Mouse (Mus musculus) CD4-positive helper T cell, adult 2 months (primary cell): ENCODE data around the gene Ncapd3.

Experiments
- DNase-seq: peaks from one replicate; pipeline ENCODE4 v3.0.0-alpha.2; 2012; ENCODE audit warnings: low read depth, missing footprints, low spot score

Ncapd3 gene

DNA sequence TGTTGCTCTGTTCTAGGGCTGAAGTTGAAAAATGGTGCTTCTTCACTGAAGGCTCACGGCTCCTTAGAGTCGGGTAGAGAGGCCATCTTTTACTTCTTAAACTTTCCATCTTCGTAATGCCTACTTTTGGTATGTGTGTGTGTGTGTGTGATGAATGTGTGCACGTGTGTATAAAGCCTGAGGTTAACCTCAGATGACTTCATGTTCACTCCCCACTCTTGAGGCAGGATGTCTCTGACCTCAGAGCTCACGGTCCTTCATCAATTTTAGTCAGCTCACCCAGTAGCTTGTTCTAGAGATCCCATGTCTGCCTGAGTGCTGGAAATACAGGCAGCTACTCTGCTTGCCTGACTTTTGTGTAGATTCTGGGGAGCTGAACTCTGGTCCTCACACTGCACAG, 13.9 kb downstream of the Ncapd3 start:
- peak; percentile 52 for DNase-seq

DNA sequence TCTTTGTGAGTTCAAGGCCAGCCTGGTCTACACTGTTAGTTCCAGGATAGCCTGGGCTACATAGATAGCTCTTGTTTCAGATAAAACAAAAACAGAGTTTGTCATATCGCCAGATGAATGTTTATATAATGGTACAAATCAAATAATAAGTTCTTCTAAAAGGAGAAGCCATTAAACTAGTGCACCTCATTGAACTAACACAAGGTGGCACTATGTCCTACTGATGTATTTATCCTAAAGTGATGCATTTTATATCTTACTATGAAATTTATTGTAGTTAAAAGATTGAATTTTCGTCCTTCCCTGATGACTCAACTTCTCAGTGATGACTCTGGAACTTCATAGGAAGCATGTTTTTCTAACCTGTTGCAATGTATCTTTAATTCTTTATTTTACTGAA, 19.5 kb downstream of the Ncapd3 start:
- DNase-seq = no peak

DNA sequence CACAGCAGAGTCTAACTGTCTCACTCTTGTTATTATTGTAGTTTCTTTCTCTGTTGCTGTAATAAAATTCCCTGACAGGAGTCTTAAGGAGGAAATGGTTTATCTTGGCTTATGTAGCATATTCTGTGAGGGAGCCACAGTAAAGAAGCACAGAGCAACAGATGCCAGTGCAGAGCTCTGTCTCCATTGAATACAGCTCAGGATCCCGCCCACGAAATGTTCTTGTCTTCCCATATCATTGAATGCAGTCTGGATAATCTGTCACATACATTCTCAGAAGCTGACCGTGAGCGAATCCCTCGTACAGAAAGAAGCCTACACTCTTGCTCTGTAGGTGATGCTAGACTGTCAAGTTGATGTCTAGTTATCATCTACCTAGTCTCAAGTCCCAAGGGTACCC, 28.4 kb downstream of the Ncapd3 start:
- no peak for DNase-seq

DNA sequence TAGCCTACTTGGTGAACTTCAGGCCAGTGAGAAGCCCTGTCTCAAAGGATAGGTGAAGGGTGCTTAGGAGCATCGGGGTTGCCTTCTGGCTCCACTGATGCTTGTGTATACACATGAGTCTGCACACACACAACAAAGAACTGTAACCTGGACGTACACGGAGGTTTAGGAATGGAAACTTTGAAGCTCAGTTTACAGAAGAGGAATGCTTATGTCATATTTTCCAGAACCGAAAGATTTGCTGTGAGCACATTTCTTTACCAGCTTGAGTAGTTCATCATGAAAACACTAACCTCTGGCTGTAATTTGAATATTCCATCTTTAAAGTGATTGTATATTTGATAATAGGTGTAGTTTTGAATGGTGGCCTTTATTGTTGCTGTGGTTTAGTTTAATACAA, 40.9 kb downstream of the Ncapd3 start:
- peak; percentile 3 for DNase-seq

DNA sequence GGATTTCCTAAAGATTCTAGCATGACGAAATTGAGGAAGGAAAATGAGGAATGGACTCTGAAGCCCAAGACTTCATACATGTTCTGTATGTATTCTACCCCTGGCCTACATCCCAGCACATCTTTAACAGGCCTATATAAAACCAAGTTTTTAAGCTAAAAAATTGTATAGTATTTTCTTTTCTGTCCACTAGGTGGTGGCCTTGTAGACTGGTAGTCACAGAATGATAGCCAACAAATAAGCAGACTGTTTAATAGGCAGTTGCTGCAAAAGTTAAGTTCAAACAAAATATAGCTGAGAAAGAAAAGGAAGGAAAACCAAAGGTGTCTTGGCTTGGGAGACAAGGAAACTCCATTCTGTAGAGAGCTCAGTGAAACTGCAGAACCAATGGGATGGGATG, 44.7 kb downstream of the Ncapd3 start:
- no peak for DNase-seq

DNA sequence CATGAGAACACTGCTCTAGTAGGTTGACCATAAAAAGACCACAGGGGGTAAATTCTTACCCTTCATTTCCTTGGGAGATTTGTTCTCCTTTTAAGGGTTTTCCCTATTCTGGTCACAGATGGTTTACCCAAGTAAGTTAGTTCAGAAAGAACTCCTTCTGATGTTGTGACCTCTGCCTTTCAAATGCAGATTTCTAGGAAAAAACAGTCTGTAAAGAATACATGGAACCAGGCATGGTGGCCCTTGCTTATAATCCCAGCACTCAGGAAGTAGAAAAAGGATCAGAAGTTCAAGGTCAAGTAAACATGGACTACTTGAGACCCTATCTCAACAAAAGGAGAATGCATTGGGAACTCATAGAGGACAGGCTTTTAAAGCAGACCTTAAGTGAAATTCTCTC, 45.8 kb downstream of the Ncapd3 start:
- no peak for DNase-seq

DNA sequence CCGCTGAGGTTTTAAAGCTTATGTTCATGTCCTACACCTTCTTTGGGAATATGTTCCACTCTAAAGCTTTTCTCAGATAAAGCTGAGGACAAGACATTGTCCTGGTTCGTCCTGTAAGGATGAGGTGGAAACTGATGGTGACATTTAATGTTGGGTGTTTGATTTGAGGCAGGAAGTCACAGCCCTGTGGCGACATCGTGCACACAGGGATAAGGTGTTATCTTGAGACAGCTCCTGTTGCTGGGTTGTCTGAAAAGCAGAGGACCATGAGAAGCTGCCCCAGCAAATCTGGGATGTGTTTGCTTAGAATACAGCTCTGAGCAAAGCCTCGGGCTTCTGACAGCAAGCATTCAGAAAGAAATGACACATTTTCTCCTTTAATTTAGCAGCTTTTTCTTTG, 56.3 kb downstream of the Ncapd3 start:
- no peak for DNase-seq

DNA sequence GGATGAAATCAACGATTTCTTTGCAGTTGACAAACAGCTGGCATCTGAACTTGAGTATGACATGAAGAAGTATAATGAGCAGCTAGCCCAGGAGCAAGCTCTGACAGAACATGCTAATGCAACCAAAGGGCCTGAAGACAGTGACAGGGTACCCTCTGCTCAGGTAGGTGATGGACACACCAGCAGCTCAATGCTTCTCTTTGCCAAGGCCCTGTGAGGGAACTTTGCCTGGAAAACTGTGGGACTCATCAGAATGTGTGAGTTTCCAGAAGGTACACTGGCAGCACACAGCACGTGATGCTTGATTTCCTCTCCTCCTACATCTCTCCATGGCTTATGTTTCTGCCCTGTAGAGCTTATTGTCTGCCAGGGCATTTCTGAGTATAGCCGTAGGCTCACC, 57.4 kb downstream of the Ncapd3 start:
- DNase-seq = no peak

DNA sequence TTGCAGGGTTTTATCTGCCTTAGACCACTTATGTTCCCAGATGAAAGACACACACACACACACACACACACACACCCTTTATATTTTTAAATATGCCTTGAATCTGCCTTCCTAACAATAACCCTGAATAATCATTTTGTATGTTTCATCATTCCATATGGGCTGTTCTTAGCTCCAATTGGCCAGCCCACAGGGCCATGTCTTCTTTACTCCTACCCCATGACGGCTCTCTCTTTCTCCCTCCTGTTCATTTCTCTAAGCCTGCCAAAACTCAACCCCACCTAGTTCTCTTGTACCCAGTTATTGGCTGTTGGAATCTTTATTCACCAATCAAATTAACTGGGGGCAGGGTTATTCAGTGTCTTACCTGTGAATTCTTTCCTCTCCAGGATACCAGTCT, 60.2 kb downstream of the Ncapd3 start:
- no peak for DNase-seq

DNA sequence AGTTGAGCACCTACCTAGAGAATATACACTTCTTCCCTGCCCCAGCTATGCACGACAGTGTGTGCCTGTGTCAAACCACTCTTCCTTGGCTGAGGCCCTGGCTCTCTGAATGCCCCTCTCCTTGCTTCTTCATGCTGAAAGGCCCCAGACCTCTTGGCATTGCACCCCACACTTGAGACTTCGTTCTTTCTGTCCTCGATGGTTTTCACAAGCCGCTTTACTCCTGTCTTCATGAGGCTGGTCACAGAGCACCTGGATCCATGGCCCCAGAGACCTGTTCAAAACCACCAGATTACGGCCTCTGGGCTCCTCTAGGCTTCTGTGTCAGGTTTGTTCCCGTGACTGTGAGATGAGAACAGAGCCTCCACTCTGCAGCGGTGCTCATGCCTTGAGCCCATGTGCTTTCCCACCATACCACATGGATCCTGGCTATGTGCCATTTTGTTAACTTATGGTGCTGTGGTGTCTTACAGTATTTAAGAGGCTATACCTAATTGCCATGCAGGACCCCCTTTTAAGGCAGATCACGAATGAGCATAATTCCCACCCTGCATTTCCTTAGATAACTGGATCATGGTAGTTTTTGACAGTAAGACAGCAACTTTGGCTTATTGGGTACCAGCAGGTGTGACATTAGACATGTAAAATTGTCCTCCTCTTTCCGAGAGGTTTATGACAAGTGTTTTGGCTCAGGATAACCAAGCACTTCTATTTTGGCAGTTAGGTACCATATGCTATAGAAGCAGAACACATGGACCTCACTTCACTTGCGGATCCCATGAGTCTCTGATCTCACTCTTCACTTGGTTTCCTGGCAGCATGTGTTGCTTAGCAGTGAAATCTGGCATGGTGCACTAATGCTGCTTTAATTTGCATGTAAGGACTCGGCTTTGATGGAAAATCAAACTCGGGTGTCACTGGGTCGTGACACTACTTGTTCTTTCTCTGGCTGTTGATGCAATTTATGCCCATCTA, 61.1 kb downstream of the Ncapd3 start:
- no peak for DNase-seq

DNA sequence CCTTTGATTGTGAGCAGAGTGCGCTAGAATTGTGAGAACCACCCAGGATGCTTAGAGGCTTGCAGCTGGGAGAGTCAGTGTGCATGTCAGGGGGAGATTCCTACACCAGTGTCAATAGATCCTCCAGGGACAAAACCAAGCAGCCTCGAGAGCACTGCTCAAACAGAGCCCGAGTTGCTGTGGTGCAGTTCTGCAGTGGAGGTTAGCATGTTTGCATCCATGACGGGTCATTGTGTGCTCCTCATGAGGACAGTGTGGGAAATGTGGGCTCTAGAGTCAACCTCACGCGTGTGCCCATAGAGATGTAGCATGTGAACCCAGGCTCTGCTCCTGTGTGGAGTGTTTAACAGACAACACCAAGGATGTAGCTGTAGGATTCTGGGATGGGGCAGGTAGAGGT, 62.9 kb downstream of the Ncapd3 start:
- DNase-seq = no peak

DNA sequence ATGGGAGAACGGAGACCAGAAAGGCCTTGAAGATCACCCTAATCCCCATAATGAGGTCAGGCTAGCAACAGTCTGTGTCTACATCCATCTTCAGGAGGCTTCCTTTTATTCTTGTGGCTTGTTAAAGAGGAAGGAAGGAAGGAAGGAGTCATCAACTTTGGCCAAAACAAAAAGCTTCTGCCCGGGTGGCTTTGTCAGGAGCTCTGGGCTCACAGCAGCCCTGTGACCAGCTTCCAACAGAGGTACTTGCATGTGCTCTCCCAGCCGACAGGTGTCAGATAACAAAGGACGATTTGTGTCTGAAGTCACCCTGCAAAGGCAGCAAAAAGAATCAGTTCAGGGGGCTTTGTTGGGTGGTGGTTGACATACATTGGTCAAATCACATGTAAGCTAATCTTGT, 68.1 kb downstream of the Ncapd3 start:
- no peak for DNase-seq

DNA sequence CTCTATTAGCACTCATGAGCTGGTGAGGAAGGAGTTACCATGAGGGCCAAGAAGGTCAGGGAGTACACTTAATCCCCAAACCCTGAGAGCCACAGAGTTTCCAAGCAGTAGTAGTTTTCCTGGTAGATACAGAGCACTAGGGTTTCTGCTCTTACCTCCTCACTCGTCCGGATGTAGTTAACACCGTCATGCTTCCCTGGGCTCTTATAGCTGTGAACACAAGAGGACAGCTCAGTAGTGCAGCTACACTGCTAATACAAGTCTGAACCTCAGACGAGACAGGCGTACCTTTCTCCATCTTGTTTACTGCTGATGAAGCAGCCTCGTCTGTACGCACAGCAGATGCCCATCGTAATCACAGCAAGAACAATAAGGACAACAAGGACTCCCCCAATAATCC, 68.6 kb downstream of the Ncapd3 start:
- DNase-seq = no peak

DNA sequence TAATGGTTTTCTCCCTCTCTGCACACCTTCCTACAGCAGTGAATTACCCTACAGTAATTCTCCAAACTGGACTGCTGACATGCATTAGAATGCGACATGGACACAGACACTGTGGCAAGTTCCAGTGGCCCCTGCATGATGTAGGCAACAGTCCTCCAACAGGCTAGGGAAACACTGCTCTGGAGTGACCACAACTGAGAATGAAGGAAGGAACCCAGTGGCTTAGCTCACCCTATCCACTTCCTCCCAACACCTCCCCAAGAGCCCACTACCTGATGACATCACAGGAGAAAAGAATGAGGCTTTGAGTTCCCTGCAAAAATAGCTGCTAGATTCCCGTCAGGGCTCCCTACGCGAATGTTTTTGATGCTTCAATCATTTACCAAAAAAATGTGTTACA, 69.5 kb downstream of the Ncapd3 start:
- no peak for DNase-seq

DNA sequence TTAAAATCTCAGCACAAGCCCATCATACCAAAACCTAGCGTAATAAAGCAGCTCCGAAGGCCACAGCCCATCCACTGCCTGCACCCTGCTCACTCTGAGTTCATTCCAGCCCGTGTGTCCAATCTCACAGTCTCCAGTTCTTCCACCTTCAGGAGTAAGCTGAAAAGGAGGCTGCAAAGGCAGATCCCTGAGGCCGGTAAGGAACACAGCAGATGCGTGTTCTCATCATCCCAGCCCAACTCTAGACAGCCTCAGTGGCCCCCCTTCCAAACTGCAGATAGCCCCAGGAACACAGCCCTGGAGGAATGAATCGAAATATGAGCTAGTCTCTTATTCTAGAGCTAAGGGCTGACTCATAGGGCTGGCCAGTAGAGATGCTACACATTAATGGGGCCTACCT, 71.5 kb downstream of the Ncapd3 start:
- no peak for DNase-seq

DNA sequence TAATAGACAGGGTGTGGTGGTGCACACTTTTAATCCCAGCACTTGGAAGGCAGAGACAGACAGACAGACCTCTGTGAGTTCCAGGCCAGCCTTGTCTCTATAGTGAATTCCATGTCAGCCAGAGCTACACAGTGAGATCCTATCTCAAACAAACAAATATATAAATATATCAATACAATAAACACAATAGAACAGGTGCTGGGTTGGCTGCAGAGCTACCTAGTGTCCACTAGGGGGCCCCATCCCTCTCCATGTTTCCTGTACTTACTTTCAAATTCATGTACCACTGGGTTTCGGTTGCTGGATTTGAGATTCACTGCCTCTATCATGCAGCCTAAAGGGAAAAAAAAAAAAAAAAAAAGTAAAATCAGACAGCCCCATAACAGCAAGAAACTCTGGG, 76.1 kb downstream of the Ncapd3 start:
- DNase-seq = peak; percentile 31

DNA sequence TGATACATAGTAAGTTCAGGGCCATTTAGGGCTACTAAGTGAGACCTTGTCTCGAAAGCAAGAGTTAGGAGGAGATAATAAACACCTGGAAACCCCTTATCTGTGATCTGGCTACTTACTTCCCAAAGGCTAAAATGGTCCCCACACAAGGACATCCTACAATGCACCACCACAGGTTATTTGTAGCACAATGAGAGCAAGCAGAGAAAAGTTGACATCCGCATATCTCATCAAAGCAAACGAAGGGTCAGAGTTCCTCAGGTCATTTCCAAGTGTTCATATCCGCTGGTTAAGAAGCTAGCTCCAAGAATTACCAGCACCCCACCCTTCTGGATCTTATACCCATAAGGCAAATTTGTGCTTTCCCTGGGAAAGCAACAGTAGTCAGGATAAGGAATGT, 78.5 kb downstream of the Ncapd3 start:
- DNase-seq = no peak

DNA sequence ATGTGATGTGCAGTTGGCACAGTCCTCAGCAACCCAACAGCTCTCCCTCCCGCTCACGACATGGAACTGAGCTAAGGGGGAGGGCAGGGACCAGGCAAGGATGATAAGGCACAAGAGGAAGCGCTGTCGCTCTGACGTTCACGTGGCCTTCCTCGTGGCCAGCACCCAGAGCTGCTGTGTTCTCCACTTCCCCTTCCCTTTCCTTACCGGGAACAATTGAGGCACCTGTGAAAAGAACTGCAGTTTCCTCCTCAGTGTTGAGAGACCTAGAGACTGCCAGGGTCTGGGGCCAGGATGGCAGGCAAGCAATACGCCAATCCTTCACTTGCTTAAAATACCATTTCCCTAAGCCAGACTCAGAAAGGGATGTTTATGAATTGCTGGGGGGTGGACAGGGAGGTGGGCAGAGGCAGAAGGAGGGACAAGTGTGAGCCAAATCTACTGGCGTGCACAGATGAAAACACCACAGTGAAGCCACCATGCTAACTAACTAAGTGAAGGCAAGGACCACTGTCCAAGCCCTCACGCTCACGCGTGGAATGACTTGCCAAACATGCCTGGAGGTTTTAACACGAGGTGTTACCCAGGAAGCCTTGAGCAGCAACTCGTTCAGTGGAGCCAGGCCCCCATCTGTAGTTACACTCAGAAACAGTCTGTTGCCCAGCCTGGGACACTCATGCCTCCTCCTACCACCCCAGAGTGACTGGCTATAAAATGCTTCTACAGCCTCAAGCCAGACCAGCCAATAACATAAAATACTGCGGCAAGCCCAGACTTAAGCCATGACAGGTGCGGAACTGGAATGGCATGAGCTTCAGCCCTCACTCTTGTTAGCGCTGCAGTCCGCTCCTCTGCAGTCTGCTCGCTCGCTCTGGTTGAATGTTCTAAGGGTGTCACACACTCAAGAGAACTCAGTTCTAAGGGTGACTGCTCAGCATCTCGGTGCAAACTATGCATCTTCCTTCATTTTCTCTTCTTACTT, 79.8 kb downstream of the Ncapd3 start:
- no peak for DNase-seq

DNA sequence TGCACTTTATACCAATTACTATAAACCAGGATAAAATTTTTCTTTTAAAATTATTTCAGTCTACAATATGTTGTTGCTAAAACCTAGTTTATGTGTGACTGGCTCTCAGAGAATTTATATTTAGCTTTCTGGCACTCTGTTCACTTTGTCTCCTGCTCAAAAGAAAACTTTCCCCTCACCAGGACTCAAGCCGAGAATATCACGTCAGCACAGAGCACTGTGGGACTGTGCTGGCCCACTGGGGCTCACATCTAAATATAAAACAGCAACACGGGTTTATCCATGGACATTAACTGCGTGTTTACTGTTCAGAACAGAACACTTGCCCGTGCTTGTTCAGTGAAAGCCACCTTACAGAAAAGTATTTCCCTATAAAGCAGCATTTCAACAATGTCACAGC, 80.7 kb downstream of the Ncapd3 start:
- no peak for DNase-seq

DNA sequence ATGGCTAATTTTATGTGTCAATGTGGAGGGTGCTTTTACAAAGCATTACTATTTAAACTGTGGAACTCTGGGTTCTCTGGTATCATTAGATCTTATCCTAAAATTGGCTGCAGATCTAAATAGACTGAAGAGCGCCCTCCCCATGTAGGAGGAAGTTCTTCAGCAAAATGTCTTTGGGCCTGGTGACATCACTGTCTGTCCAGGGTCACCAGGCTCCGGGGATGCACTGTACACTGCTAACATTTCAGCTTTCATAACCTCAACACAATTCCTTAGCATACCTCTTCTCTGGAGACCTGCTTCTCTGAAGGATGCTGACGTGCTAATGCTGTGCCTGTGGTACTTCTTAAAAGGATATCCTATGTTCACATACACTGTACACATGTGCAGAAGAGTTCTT, 81.8 kb downstream of the Ncapd3 start:
- no peak for DNase-seq

DNA sequence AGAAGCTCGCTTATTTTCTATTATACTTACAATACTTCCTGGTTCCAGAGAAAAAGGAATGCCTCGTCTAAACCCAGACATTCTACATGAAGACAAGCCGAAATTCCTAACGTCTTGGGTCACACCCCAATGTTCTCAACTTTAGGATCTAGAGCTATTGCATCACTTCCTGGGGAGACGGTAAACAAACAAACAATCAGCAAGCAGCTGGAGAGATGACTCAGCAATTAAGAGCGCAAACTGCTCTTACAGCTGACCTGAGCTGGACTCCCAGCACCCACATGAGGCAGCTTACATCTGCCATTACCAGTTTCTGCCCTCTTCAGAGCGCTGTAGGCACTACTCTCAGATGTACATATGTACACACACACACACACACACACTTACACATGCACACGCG, 91.3 kb downstream of the Ncapd3 start:
- no peak for DNase-seq

DNA sequence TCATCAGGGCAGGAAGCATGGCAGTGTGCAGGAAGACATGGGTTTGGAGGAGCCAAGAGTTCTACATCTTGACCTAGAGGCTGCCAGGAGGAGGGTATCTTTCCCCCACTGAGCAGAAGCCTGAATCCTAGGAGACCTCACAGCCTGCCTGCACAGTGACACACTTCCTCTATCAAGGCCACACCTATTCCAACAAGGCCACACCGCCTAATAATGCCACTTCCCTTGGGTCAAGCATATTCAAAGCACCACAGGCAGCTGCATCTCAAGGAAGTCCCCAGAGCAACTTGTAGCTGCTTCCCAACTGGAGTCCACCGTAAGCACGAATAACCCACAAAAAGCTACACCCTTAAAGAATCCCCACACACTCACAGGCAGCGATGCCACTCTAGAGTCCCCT, 92.1 kb downstream of the Ncapd3 start:
- DNase-seq = no peak

DNA sequence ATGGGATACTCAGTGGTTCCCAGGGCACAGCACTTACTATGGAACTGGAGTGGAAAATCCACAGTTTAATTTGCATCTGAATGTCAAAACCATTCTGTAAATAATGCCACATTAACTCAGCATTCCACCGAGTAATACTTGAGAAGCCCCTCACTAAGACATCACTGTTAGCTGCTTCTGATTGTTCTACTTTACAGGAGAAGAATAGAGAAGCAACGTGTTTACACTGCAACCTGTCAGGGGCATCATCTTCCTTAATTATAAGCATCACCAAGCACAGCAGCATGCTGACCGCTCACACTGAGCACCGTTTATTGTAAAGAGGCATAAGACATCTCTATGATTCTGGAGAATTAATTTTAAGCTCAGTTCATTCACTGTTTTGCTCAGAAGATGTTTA, 93.0 kb downstream of the Ncapd3 start:
- DNase-seq = no peak
